Mouse (Mus musculus): ENCODE results near the gene Ebf1.

DNA sequence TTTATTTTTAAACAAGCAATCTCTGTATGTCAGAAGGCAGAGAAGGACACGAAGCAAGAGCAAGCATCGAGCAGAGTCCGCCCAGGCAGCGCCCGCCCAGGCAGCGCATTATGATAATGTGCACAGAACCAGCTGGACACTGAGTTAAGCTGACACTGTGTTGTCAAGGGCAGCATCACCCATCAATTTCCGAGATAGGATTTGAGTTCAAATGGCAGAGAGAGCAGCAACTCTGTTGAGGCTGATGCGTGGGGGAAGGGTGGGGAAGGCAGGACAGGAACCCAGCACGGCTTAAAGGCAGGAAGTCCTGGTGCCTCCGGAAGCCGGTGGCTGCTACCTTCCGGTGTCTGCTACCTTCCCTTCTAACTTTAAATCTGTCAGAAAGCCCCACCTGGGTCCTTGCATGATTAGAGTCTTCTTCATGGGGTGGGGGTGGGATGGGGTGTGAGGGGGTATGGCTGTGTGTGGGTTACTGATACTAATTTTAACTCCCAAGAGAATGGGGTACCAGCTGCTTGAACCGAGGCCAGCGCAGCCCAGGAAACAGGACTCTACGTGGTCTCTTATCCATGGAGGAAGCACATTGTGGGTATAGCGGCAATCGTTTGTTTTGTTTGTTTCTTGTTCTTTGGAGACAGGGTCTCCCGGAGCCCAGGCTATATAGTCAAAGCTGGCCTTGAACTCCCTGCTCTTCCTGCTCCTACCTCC is 275.9 kb downstream of the Ebf1 start:
- no peak for TF ChIP-seq CTCF (IDR thresholded peaks at IDR 0.05; ENCODE audit: insufficient read depth, low read depth, low read length)
- no peak for TF ChIP-seq POLR2A (IDR thresholded peaks at IDR 0.05; ENCODE audit: insufficient read depth, low read depth, low read length)

All from olfactory bulb, adult 2 months (tissue).